In the genomic region with DNA sequence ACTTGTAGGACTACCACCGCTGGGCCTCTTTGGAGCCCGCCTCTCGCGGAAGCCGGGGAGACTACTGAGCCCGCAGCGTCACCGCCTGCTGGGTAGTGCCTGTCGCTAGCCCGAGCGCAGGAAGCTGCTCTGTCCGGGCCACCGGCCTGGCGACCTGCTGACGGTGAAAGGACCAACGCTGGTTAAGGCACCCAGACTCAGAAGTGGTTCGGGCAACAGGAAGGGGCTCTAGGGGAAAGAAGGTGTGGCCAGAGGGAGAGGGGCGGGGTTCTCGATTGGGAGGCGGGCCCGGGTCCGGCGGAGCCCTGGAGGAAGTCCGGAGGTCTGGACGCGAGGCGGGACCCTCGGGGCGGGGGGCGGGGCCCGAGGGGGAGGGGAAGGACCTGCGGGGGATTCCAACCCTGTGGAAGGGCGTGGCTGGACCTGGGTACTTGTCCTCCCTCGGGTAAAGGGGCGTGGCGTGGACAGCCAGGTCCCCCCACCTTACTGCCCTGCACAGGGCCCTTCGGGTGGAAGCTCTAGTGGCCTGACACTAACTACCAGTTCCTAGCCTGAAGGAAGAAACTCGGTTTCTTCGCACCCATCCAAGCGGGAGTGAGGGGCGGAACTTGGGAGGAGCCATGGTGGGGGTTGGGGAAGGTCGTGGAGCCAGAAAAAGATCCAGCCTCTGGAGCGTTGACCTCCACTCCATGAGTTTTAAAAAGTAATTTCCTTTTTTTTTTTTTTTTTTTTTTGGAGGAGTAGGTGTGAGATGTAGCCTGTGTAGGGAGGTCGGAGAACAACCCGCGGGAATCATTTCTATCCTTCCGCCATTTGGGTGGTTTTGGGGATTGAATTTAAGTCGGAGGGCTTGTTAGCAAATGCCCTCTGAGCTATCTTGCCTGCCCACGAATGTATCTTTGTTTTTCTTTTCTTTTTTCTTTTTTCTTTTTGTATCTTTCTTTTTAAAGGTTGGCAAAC, we compare ENCODE assay signal across 8 mouse cellular contexts. TPM values are rescaled to one million over a fixed set of nuclear protein-coding genes. Genes with fewer than 3 reads are reported as not detected.
DNase-seq lines count a peak whose midpoint lies in the region; ATAC-seq and TF ChIP-seq lines count a peak whose summit lies in the region.

No protein-coding gene starts in this region.

- DNase-seq in ES-E14 (ENCODE audit: low read depth, low spot score) = peak; percentile 94
- DNase-seq in cerebellum, adult 11-12 months = peak; percentile 30
- peak; percentile 81 for DNase-seq in forebrain, embryonic 14.5 days (ENCODE audit: low spot score)
- peak; percentile 86 for DNase-seq in heart, postnatal 25 days (ENCODE audit: low spot score)
- peak; percentile 78 for DNase-seq in layer of hippocampus, adult 9-11 months
- peak; percentile 96 for DNase-seq in lung, postnatal 10 days
- DNase-seq in ovary, postnatal 10 days (ENCODE audit: low spot score) = peak; percentile 85
- DNase-seq in thymus, postnatal 25 days = peak; percentile 81

- H3K27ac ChIP-seq in ES-E14 (ENCODE audit: insufficient read depth, low read depth, low read length, poor library complexity, severe bottlenecking) = peak overlapping the region; percentile 92
- peak overlapping the region; percentile 41; the same call in 1 of the 2 replicates for H3K27ac ChIP-seq in forebrain, embryonic 14.5 days (ENCODE audit: low read depth, low read length)

- H3K9ac ChIP-seq in ES-E14 (ENCODE audit: insufficient read depth, low read depth, low read length, poor library complexity, severe bottlenecking) = peak overlapping the region; percentile 72
- H3K9ac ChIP-seq in forebrain, embryonic 14.5 days (ENCODE audit: low read length) = peak overlapping the region; percentile 63

- peak overlapping the region; percentile 75 for H3K4me2 ChIP-seq in forebrain, embryonic 14.5 days (ENCODE audit: low read length)

- H3K36me3 ChIP-seq in ES-E14 (ENCODE audit: control insufficient read depth, insufficient read depth, low read length, poor library complexity, severe bottlenecking) = no peaks in the 10 kb centered on the region
- no peaks in the 10 kb centered on the region for H3K36me3 ChIP-seq in forebrain, embryonic 14.5 days (ENCODE audit: control insufficient read depth, insufficient read depth, low read length)

- WGBS in forebrain, embryonic 14.5 days = 2% methylated on average over 40 of the region's 49 CpGs

- H3K9me3 ChIP-seq in ES-E14 (ENCODE audit: control insufficient read depth, insufficient read depth, low read depth, low read length) = no peaks in the 10 kb centered on the region
- no peaks in the 10 kb centered on the region for H3K9me3 ChIP-seq in forebrain, embryonic 14.5 days (replicated peaks; ENCODE audit: control insufficient read depth, low read length)

- ATAC-seq in forebrain, embryonic 14.5 days = peak; percentile 89

- H3K4me1 ChIP-seq in ES-E14 (ENCODE audit: control insufficient read depth in 2 of 2, insufficient read depth in 2 of 2, low read length in 2 of 2, poor library complexity in 1 of 2) = peaks cover 26 to 34% of the 10 kb centered on the region in 2 experiments
- peaks cover 9% of the 10 kb centered on the region for H3K4me1 ChIP-seq in forebrain, embryonic 14.5 days (ENCODE audit: control insufficient read depth, insufficient read depth, low read length)

- intact Hi-C loops in heart, postnatal 25 days (cut with DNase I) = no loop called here

- in situ Hi-C loops in ES-E14 (cut with MboI; ENCODE audit: low sequenced_read_pairs in 2 of 2, unreplicated experiment in 2 of 2) = no loop called here

- no peaks in the 10 kb centered on the region for H3K27me3 ChIP-seq in forebrain, embryonic 14.5 days (replicated peaks; ENCODE audit: control insufficient read depth, insufficient read depth, low read length)

- H3K4me3 ChIP-seq in ES-E14 (ENCODE audit: insufficient read depth in 1 of 2, low read depth in 1 of 2, low read length in 2 of 2, poor library complexity in 1 of 2, severe bottlenecking in 1 of 2) = peak overlapping the region; percentile 69 to 79
- peak overlapping the region; percentile 54 for H3K4me3 ChIP-seq in forebrain, embryonic 14.5 days (ENCODE audit: low read depth, low read length)

TF ChIP-seq in ES-E14, 5 proteins besides CTCF, POLR2A, EP300 and RAD21:
- TF ChIP-seq CHD2 (IDR thresholded peaks at IDR 0.05; ENCODE audit: low read depth, low read length) (no peak), ZNF384 (IDR thresholded peaks at IDR 0.05; ENCODE audit: low read depth, low read length) (peak; percentile 95)

RNA-seq across cellular contexts. Expression of a gene that starts 9.9 kb away (rescaled TPM):
- not detected in 2 replicates for total RNA-seq in ES-E14 (2012; rRNA removed)
- not detected in 2 replicates for polyA plus RNA-seq in forebrain, embryonic 14.5 days (2014; fragmentation: Nextera tagmentation; extraction: Ambion mirVana)
- not detected for total RNA-seq in heart, postnatal 25 days (2021)

RNA-seq across cellular contexts. Expression of a gene that starts 10.1 kb away (rescaled TPM):
- total RNA-seq in ES-E14 (2012; rRNA removed) = 0.16 TPM in 1 of 2 replicates, not detected in the other
- polyA plus RNA-seq in forebrain, embryonic 14.5 days (2014; fragmentation: Nextera tagmentation; extraction: Ambion mirVana) = 0.28 TPM in 1 of 2 replicates, not detected in the other
- total RNA-seq in heart, postnatal 25 days (2021) = not detected

RNA-seq across cellular contexts. Expression of a gene that starts 12.5 kb away (rescaled TPM):
- total RNA-seq in ES-E14 (2012; rRNA removed) = 175 and 233 TPM in 2 replicates
- polyA plus RNA-seq in forebrain, embryonic 14.5 days (2014; fragmentation: Nextera tagmentation; extraction: Ambion mirVana) = 1,632 and 1,731 TPM in 2 replicates
- total RNA-seq in heart, postnatal 25 days (2021) = 1 to 10 TPM; 6.8 to 7.8 TPM

RNA-seq across cellular contexts. Expression of a gene that starts 39.5 kb away (rescaled TPM):
- 28.9 and 33.3 TPM in 2 replicates for total RNA-seq in ES-E14 (2012; rRNA removed)
- 35.4 and 38.1 TPM in 2 replicates for polyA plus RNA-seq in forebrain, embryonic 14.5 days (2014; fragmentation: Nextera tagmentation; extraction: Ambion mirVana)
- total RNA-seq in heart, postnatal 25 days (2021) = 10 to 100 TPM; 40.6 to 45.6 TPM

RNA-seq across cellular contexts. Expression of a gene that starts 41.6 kb away (rescaled TPM):
- total RNA-seq in ES-E14 (2012; rRNA removed) = 96.0 and 102 TPM in 2 replicates
- polyA plus RNA-seq in forebrain, embryonic 14.5 days (2014; fragmentation: Nextera tagmentation; extraction: Ambion mirVana) = 132 and 154 TPM in 2 replicates
- total RNA-seq in heart, postnatal 25 days (2021) = 10 to 100 TPM; 15.9 to 18.6 TPM

Comparison
In these comparisons a context has a peak if more than half of its experiments do, and no peak if none do; other contexts are left out.
1. Peak in every context shown above with its lines: DNase-seq, ATAC-seq, H3K4me3 ChIP-seq and H3K27ac ChIP-seq.
2. DNase-seq: peak in every context shown above with its lines; median percentile 96 in lung, postnatal 10 days; 94 in ES-E14; 86 in heart, postnatal 25 days; 85 in ovary, postnatal 10 days; 81 in forebrain, embryonic 14.5 days; 81 in thymus, postnatal 25 days; 78 in layer of hippocampus, adult 9-11 months; 30 in cerebellum, adult 11-12 months.
3. RNA of a gene that starts 12.5 kb away (total RNA-seq): 175 to 233 TPM in ES-E14; 6.8 to 7.8 TPM in heart, postnatal 25 days; every median in the first group is over 10 times any median in the second.